Mouse (Mus musculus) embryo, embryonic 10.5 days (tissue): ENCODE measurements around the gene Tor3a.

Source experiments
- DNase-seq: peaks from one replicate; pipeline ENCODE4 v3.0.0-alpha.2; 2015; ENCODE audit warnings: low spot score

Gene Tor3a

GRCm38 (mm10) chr1:156674195-156675000, at the start of gene Tor3a:
Gene Tor3a (minus strand): TSS chr1:156674356.
- peak; percentile 82 for DNase-seq

GRCm38 (mm10) chr1:156722089-156722488, 47.9 kb upstream of the Tor3a start:
- DNase-seq: no peak

- DNase-seq: no peak
These were observed 45.9 kb upstream of the Tor3a start for GRCm38 (mm10) chr1:156720046-156720445.

- peak; percentile 95 for DNase-seq
These were observed 45.0 kb upstream of the Tor3a start, which contains the start of gene Fam20b for GRCm38 (mm10) chr1:156718950-156719805. Gene Fam20b (minus strand): TSS chr1:156719086.

- DNase-seq: peak; percentile 78
These were observed 44.3 kb upstream of the Tor3a start for GRCm38 (mm10) chr1:156718286-156718949.

GRCm38 (mm10) chr1:156717751-156718285, 43.7 kb upstream of the Tor3a start:
- peak; percentile 12 for DNase-seq

- no peak for DNase-seq
These were observed 42.5 kb upstream of the Tor3a start for GRCm38 (mm10) chr1:156716681-156717080.

GRCm38 (mm10) chr1:156710472-156711098, 36.4 kb upstream of the Tor3a start:
- DNase-seq: peak; percentile 12

GRCm38 (mm10) chr1:156708672-156709071, 34.5 kb upstream of the Tor3a start:
- DNase-seq: no peak

GRCm38 (mm10) chr1:156705696-156706285, 31.6 kb upstream of the Tor3a start:
- no peak for DNase-seq

- no peak for DNase-seq
These were observed 29.3 kb upstream of the Tor3a start for GRCm38 (mm10) chr1:156703444-156703843.

- no peak for DNase-seq
These were observed 28.0 kb upstream of the Tor3a start for GRCm38 (mm10) chr1:156702151-156702550.

- DNase-seq: no peak
These were observed 12.0 kb upstream of the Tor3a start for GRCm38 (mm10) chr1:156686025-156686661.

- no peak for DNase-seq
These were observed 5.4 kb upstream of the Tor3a start for GRCm38 (mm10) chr1:156679599-156679998.

GRCm38 (mm10) chr1:156677230-156677629, 3.1 kb upstream of the Tor3a start:
- DNase-seq: no peak

GRCm38 (mm10) chr1:156676596-156676995, 2.4 kb upstream of the Tor3a start:
- DNase-seq: no peak

GRCm38 (mm10) chr1:156676171-156676570, 2.0 kb upstream of the Tor3a start:
- peak; percentile 84 for DNase-seq

GRCm38 (mm10) chr1:156673476-156674194, 521 bp downstream of the Tor3a start:
- DNase-seq: peak; percentile 47

- DNase-seq: peak; percentile 58
These were observed 1.3 kb downstream of the Tor3a start for GRCm38 (mm10) chr1:156672720-156673475.
